Mouse (Mus musculus) small intestine, adult 2 months (tissue): ENCODE data around the gene Ccdc30. TPM values are rescaled to one million over a fixed set of nuclear protein-coding genes. Genes with fewer than 3 reads are reported as not detected.
A peak's percentile ranks its signal among the peaks of the same experiment; 100 is the strongest.

Experiments
- H3K27ac ChIP-seq: fragments of 200-500 bp; 2 replicates; pipeline ENCODE4 v1.5.1; 2012; ENCODE audit warnings: low read depth, low read length, control low read depth, inconsistent platforms; ENCODE audit not compliant: insufficient read depth
- H3K27me3 ChIP-seq: fragments of 200-500 bp; 2 replicates; pipeline ENCODE4 v1.6.1; 2012; ENCODE audit warnings: mild to moderate bottlenecking, moderate library complexity, low read length, inconsistent platforms; ENCODE audit not compliant: control insufficient read depth, insufficient read depth
- H3K36me3 ChIP-seq: fragments of 200-500 bp; 2 replicates; pipeline ENCODE4 v1.6.1; 2012; ENCODE audit warnings: mild to moderate bottlenecking, low read length, control low read depth, inconsistent platforms; ENCODE audit not compliant: control insufficient read depth, insufficient read depth
- H3K4me1 ChIP-seq: fragments of 200-500 bp; 2 replicates; pipeline ENCODE4 v1.6.1; 2012; ENCODE audit warnings: low read length, inconsistent platforms, mixed read lengths; ENCODE audit not compliant: control insufficient read depth, insufficient read depth, insufficient read length
- H3K4me3 ChIP-seq: fragments of 200-500 bp; 2 replicates; pipeline ENCODE4 v1.5.1; 2012; ENCODE audit warnings: low read depth, mild to moderate bottlenecking, control low read depth, inconsistent platforms, low read length, moderate library complexity
- CTCF ChIP-seq: fragments of 200-500 bp; IDR thresholded peaks from 2 replicates; pipeline ENCODE4 v1.5.1; 2012; ENCODE audit warnings: low read depth, mild to moderate bottlenecking, control low read depth, inconsistent platforms, low read length, moderate library complexity, mixed read lengths; ENCODE audit not compliant: insufficient replicate concordance, insufficient read length; ENCODE audit errors: extremely low read depth
- POLR2A ChIP-seq: fragments of 200-500 bp; IDR thresholded peaks from 2 replicates; pipeline ENCODE4 v1.6.1; 2012; ENCODE audit warnings: low read depth, mild to moderate bottlenecking, control low read depth, inconsistent platforms, low read length, moderate library complexity
- WGBS: fragments of 180-500 bp; shearing (Covaris S2); methylation state at CpG from one replicate; pipeline ENCODE4 v1.1.7; 2018; 5-methylcytosine and 5-hydroxymethylcytosine counted together
- polyA plus RNA-seq: library from polyadenylated mRNA; depleted of rRNA; stranded (reverse); fragments of >200 nt; gene quantifications from 2 replicates; pipeline ENCODE4 v1.2.3, GENCODE M21; 2012

Ccdc30 gene
- polyA plus RNA-seq, 1 experiment: 0.10 TPM

- TF ChIP-seq CTCF (peak; percentile 70; the same call in 1 of the 2 replicates), POLR2A (no peak)
- 19% methylated on average over 5 of the region's 5 CpGs for WGBS
- Histone ChIP-seq H3K4me1 (0 out of 2 replicates have a peak, but pooled peaks cover 2% of the 10 kb centered on the region), H3K27me3 (no peaks in the 10 kb centered on the region), H3K27ac (no peak overlapping the region), H3K36me3 (no peaks in the 10 kb centered on the region), H3K4me3 (no peak overlapping the region)
Measured at GRCm38 (mm10) chr4:119430678-119431077, 15.4 kb upstream of the Ccdc30 start.

GRCm38 (mm10) chr4:119427680-119428079, 12.4 kb upstream of the Ccdc30 start:
- H3K27me3 ChIP-seq: no peaks in the 10 kb centered on the region
- 70% methylated on average over 2 of the region's 2 CpGs for WGBS
- no peaks in the 10 kb centered on the region for H3K36me3 ChIP-seq
- no peak overlapping the region for H3K27ac ChIP-seq
- peaks cover 8% of the 10 kb centered on the region for H3K4me1 ChIP-seq
- TF ChIP-seq POLR2A: no peak
- TF ChIP-seq CTCF: no peak
- H3K4me3 ChIP-seq: no peak overlapping the region

GRCm38 (mm10) chr4:119425601-119426000, 10.3 kb upstream of the Ccdc30 start:
- Histone ChIP-seq H3K4me1 (peaks cover 11% of the 10 kb centered on the region), H3K36me3 (no peaks in the 10 kb centered on the region), H3K4me3 (no peak overlapping the region), H3K27me3 (no peaks in the 10 kb centered on the region), H3K27ac (no peak overlapping the region)
- WGBS: 28% methylated on average over 2 of the region's 2 CpGs
- TF ChIP-seq POLR2A (no peak), CTCF (no peak)

GRCm38 (mm10) chr4:119425077-119425476, 9.8 kb upstream of the Ccdc30 start:
- 79% methylated on average over 2 of the region's 2 CpGs for WGBS
- TF ChIP-seq POLR2A (no peak), CTCF (no peak)

GRCm38 (mm10) chr4:119422294-119422964, 7.1 kb upstream of the Ccdc30 start, which contains the start of the genes Ppcs and Zmynd12:
Gene Ppcs (minus strand): TSS chr4:119422420.
Gene Zmynd12 (plus strand): TSS chr4:119422814.
- Histone ChIP-seq H3K4me1 (peaks cover 11% of the 10 kb centered on the region), H3K27ac (peak within 1 kb of the TSS; percentile 97), H3K36me3 (peaks cover 5% of the 10 kb centered on the region; the same call in 1 of the 2 replicates), H3K27me3 (no peaks in the 10 kb centered on the region), H3K4me3 (peak within 1 kb of the TSS; percentile 79)
- WGBS: under 1% methylated on average over 52 of the region's 52 CpGs
- TF ChIP-seq CTCF: 0 out of 2 replicates have a peak, but pooled peaks have one; percentile 28
- peak; percentile 89 for TF ChIP-seq POLR2A

More at GRCm38 (mm10) chr4:119425077-119425476, 9.8 kb upstream of the Ccdc30 start:
- Histone ChIP-seq H3K36me3 (no peaks in the 10 kb centered on the region), H3K27me3 (no peaks in the 10 kb centered on the region), H3K4me1 (peaks cover 11% of the 10 kb centered on the region), H3K27ac (no peak overlapping the region), H3K4me3 (no peak overlapping the region)

- H3K4me3 ChIP-seq: peak overlapping the region; percentile 79
- peak overlapping the region; percentile 97 for H3K27ac ChIP-seq
- WGBS: under 1% methylated on average over 31 of the region's 31 CpGs
- H3K36me3 ChIP-seq: peaks cover 5% of the 10 kb centered on the region; the same call in 1 of the 2 replicates
- H3K4me1 ChIP-seq: peaks cover 11% of the 10 kb centered on the region
- H3K27me3 ChIP-seq: no peaks in the 10 kb centered on the region
- TF ChIP-seq POLR2A (no peak), CTCF (no peak)
Measured at GRCm38 (mm10) chr4:119421921-119422293, 6.6 kb upstream of the Ccdc30 start.

- H3K4me1 ChIP-seq: peaks cover 10% of the 10 kb centered on the region
- TF ChIP-seq CTCF (no peak), POLR2A (no peak)
- no peaks in the 10 kb centered on the region for H3K27me3 ChIP-seq
- peak overlapping the region; percentile 79 for H3K4me3 ChIP-seq
- WGBS: 10% methylated on average over 3 of the region's 3 CpGs
- H3K27ac ChIP-seq: peak overlapping the region; percentile 97; the same call in 1 of the 2 replicates
- peaks cover 5% of the 10 kb centered on the region; the same call in 1 of the 2 replicates for H3K36me3 ChIP-seq
Measured at GRCm38 (mm10) chr4:119421191-119421590, 5.9 kb upstream of the Ccdc30 start.
